Mouse (Mus musculus) small intestine, adult 2 months (tissue): ENCODE data around the gene Gm4869. TPM values are rescaled to one million over a fixed set of nuclear protein-coding genes. Genes with fewer than 3 reads are reported as not detected.
"Not testable (repeated sequence)": the region's sequence is repeated elsewhere in the genome, so short reads cannot be mapped to it uniquely, and the experiment has no call there.

ENCODE experiments used
- H3K27ac ChIP-seq: fragments of 200-500 bp; 2 replicates; pipeline ENCODE4 v1.5.1; 2012; ENCODE audit warnings: low read depth, low read length, control low read depth, inconsistent platforms; ENCODE audit not compliant: insufficient read depth
- H3K27me3 ChIP-seq: fragments of 200-500 bp; 2 replicates; pipeline ENCODE4 v1.6.1; 2012; ENCODE audit warnings: mild to moderate bottlenecking, moderate library complexity, low read length, inconsistent platforms; ENCODE audit not compliant: control insufficient read depth, insufficient read depth
- H3K36me3 ChIP-seq: fragments of 200-500 bp; 2 replicates; pipeline ENCODE4 v1.6.1; 2012; ENCODE audit warnings: mild to moderate bottlenecking, low read length, control low read depth, inconsistent platforms; ENCODE audit not compliant: control insufficient read depth, insufficient read depth
- H3K4me1 ChIP-seq: fragments of 200-500 bp; 2 replicates; pipeline ENCODE4 v1.6.1; 2012; ENCODE audit warnings: low read length, inconsistent platforms, mixed read lengths; ENCODE audit not compliant: control insufficient read depth, insufficient read depth, insufficient read length
- H3K4me3 ChIP-seq: fragments of 200-500 bp; 2 replicates; pipeline ENCODE4 v1.5.1; 2012; ENCODE audit warnings: low read depth, mild to moderate bottlenecking, control low read depth, inconsistent platforms, low read length, moderate library complexity
- CTCF ChIP-seq: fragments of 200-500 bp; IDR thresholded peaks from 2 replicates; pipeline ENCODE4 v1.5.1; 2012; ENCODE audit warnings: low read depth, mild to moderate bottlenecking, control low read depth, inconsistent platforms, low read length, moderate library complexity, mixed read lengths; ENCODE audit not compliant: insufficient replicate concordance, insufficient read length; ENCODE audit errors: extremely low read depth
- POLR2A ChIP-seq: fragments of 200-500 bp; IDR thresholded peaks from 2 replicates; pipeline ENCODE4 v1.6.1; 2012; ENCODE audit warnings: low read depth, mild to moderate bottlenecking, control low read depth, inconsistent platforms, low read length, moderate library complexity
- WGBS: fragments of 180-500 bp; shearing (Covaris S2); methylation state at CpG from one replicate; pipeline ENCODE4 v1.1.7; 2018; 5-methylcytosine and 5-hydroxymethylcytosine counted together
- polyA plus RNA-seq: library from polyadenylated mRNA; depleted of rRNA; stranded (reverse); fragments of >200 nt; gene quantifications from 2 replicates; pipeline ENCODE4 v1.2.3, GENCODE M21; 2012

Gene Gm4869
- polyA plus RNA-seq, 1 experiment = not detected

DNA sequence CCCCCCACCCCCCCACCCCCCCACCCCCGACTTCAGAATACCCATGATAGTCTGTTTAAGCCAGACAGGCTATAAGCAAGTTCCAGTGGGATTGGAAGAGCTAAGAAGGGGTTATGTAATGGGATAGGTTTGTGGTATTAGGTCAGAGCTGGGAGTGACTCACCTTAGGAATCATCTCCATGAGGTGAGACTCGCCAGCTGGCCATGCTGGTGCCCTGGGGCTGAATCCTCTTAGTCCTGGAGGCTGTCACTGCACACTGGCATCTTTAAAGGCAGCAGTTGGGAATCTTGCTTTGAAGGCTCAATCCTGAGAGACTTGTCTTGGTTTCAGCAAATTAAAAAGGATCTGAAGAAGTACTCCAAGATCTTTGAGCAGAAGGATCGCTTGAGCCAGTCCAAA is 4.0 kb upstream of the Gm4869 start:
- WGBS = 94% methylated on average over 3 of the region's 3 CpGs
- Histone ChIP-seq H3K27me3 (no peaks in the 10 kb centered on the region), H3K36me3 (peaks cover 60% of the 10 kb centered on the region), H3K27ac (no peak overlapping the region), H3K4me3 (no peak overlapping the region), H3K4me1 (peaks cover 2% of the 10 kb centered on the region; the same call in 1 of the 2 replicates)
- TF ChIP-seq CTCF = no peak
- TF ChIP-seq POLR2A = no peak

GRCm38 (mm10) chr5:140444012-140444411 is 1.4 kb upstream of the Gm4869 start:
- whole genome bisulfite sequencing = 57% methylated on average over 4 of the region's 4 CpGs
- H3K4me3 ChIP-seq = no peak overlapping the region
- H3K27ac ChIP-seq = no peak overlapping the region
- peaks cover 40% of the 10 kb centered on the region for H3K36me3 ChIP-seq
- TF ChIP-seq CTCF (no peak), POLR2A (no peak)
- H3K27me3 ChIP-seq = no peaks in the 10 kb centered on the region
- peaks cover 10% of the 10 kb centered on the region for H3K4me1 ChIP-seq

- WGBS = 68% methylated on average over 7 of the region's 7 CpGs
- peaks cover 10% of the 10 kb centered on the region for H3K4me1 ChIP-seq
- H3K27ac ChIP-seq = no peak overlapping the region
- no peak for TF ChIP-seq POLR2A
- TF ChIP-seq CTCF = no peak
- H3K4me3 ChIP-seq = no peak overlapping the region
- H3K27me3 ChIP-seq = no peaks in the 10 kb centered on the region
- peaks cover 28% of the 10 kb centered on the region for H3K36me3 ChIP-seq
These were observed 609 bp downstream of the Gm4869 start for GRCm38 (mm10) chr5:140446054-140446453.

DNA sequence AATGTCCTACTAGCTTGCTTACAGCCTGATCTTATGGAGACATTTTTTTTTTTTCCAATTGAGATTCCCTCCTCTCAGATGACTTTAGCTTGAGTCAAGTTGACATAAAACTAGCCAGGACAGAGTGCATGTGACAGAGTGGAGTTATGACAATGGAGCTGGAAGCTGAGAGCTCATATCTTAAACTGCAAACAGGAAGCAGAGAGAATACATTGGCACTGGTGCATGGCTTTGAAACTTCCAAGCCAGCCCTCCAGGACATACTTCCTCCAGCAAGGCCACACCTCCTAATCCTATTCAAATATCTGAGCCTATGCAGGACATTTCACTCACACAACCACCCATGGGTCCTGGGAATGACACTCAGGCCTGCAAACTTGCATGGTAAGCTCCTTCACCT is 9.0 kb downstream of the Gm4869 start:
- TF ChIP-seq POLR2A = no peak
- no peak for TF ChIP-seq CTCF
- Histone ChIP-seq H3K4me1 (no peaks in the 10 kb centered on the region), H3K27me3 (no peaks in the 10 kb centered on the region), H3K4me3 (no peak overlapping the region), H3K27ac (no peak overlapping the region), H3K36me3 (no peaks in the 10 kb centered on the region)

DNA sequence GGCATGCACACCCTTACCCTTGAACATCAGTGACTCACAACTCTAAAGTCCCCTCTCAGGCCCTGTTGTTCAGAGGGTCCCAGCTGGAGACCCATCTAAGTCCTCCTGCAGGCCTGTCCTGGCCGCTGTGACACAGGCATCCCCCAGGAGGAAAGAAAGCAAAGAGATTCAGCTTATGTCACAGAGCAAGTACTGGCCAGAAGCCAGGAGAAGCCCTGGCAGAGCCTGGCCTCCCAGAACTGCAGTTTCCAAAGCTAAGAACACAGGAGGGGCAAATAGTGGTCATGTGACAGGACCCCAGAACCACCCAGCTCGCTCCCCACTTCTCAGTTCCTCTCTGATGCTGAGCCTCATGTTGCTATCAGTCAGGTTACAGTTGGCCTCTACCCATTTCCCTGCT is 10.0 kb downstream of the Gm4869 start:
- Histone ChIP-seq H3K4me1 (no peaks in the 10 kb centered on the region), H3K4me3 (no peak overlapping the region), H3K27ac (no peak overlapping the region), H3K36me3 (no peaks in the 10 kb centered on the region), H3K27me3 (no peaks in the 10 kb centered on the region)
- WGBS = 75% methylated on average over 2 of the region's 2 CpGs
- TF ChIP-seq CTCF (no peak), POLR2A (no peak)

DNA sequence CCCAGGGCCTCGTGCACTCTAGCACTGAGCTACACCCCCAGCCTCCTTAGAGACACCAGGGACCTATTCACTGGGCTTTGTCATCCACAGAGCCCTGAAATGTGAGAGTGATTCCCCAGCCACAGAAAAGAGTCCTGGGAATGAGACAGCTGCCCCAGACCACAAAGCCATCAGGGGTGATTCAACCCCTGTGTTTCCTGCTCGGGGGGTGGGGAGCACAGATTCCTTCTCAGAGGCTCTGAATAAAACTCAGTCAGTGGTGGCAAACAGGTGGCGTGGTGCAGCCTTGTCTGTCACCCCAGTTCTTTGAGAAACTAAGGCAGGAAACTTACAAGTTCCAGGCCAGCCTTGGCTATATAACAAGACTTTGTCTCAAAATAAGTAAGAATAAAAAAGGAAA is 16.0 kb downstream of the Gm4869 start:
- TF ChIP-seq CTCF (no peak), POLR2A (no peak)
- no peaks in the 10 kb centered on the region for H3K4me1 ChIP-seq
- no peaks in the 10 kb centered on the region for H3K36me3 ChIP-seq
- no peaks in the 10 kb centered on the region for H3K27me3 ChIP-seq
- H3K27ac ChIP-seq = no peak overlapping the region
- WGBS = 80% methylated on average over 3 of the region's 3 CpGs
- H3K4me3 ChIP-seq = no peak overlapping the region

DNA sequence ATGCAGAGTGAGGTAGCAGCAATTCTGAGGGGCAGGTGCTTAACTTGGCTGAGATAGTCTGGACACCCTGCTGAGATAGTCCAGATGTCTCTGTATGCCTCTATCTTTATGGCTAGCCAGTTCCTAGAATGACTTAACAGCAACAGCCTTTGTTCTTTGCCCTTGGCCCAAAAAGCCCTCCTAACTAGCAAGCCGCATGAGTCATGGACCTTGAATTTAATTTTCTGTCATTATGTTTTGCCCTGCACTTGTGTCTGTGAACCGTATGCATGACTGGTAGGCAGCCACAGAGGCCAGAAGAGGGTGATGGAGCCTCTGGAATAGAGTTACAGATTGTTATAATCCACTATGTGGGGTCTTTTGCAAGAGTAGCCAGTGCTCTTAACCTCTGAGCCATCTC is 17.7 kb downstream of the Gm4869 start:
- WGBS = 72% methylated on average over 2 of the region's 2 CpGs
- not testable (repeated sequence) for H3K27me3 ChIP-seq, H3K36me3 ChIP-seq, H3K27ac ChIP-seq, H3K4me3 ChIP-seq, H3K4me1 ChIP-seq

GRCm38 (mm10) chr5:140464943-140465342 is 19.5 kb downstream of the Gm4869 start:
- Histone ChIP-seq H3K27ac (no peak overlapping the region), H3K36me3 (no peaks in the 10 kb centered on the region), H3K4me1 (no peaks in the 10 kb centered on the region), H3K27me3 (no peaks in the 10 kb centered on the region), H3K4me3 (no peak overlapping the region)
- WGBS = 81% methylated on average over 2 of the region's 2 CpGs
- no peak for TF ChIP-seq CTCF
- no peak for TF ChIP-seq POLR2A
